Mouse (Mus musculus): Measurements from ENCODE around the gene Ctsz.

DNA sequence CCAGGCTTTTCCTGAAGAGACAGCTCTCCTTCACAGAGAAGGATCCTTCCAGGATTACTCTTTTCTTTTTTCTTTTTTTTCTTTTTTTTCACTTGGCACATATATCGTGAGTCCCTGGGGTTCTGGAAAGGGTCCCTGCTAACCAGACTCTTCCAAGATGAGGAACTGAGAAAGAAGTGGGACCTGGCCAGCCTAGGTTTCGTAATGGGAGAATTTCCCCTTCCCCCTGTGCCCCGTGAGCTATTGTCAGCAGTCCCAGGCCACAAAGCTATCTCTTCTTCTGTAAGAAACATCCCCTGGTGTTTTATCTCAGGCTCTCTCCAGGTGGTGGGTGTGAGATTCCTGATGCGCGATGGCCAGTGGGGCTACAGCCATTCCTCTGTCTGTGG, 605 bp upstream of the Ctsz start:
- TF ChIP-seq CTCF (IDR thresholded peaks at IDR 0.05; ENCODE audit: control insufficient read depth, insufficient read depth, insufficient read length) = no peak
- TF ChIP-seq MYOG (IDR thresholded peaks at IDR 0.05; ENCODE audit: control insufficient read depth, extremely low read depth, insufficient read length) = no peak
- TF ChIP-seq MAX (IDR thresholded peaks at IDR 0.05) = no peak

All from C2C12 (cell line).